Mouse (Mus musculus) neural tube, embryonic 15.5 days (tissue): Measurements from ENCODE around the gene Slc18b1. TPM values are rescaled to one million over a fixed set of nuclear protein-coding genes. Genes with fewer than 3 reads are reported as not detected.

ENCODE experiments used
- ATAC-seq: fragments of 200-750 bp; cut with Nextera tagmentation; 2 replicates; pipeline ENCODE4 v1.8.0; 2017; ENCODE audit warnings: mild to moderate bottlenecking, moderate TSS enrichment, moderate library complexity; ENCODE audit not compliant: low FRiP score
- H3K27ac ChIP-seq: fragments of 300-500 bp; sonication (generic); replicated peaks from 2 replicates; pipeline ENCODE4 v1.5.1; 2015; ENCODE audit warnings: mild to moderate bottlenecking, inconsistent platforms
- H3K27me3 ChIP-seq: fragments of 300-500 bp; sonication (generic); replicated peaks from 2 replicates; pipeline ENCODE4 v1.6.1; 2015; ENCODE audit warnings: inconsistent platforms
- H3K36me3 ChIP-seq: fragments of 300-500 bp; sonication (generic); 2 replicates; pipeline ENCODE4 v1.6.1; 2015; ENCODE audit warnings: inconsistent platforms
- H3K4me1 ChIP-seq: fragments of 300-500 bp; sonication (generic); 2 replicates; pipeline ENCODE4 v1.6.1; 2015; ENCODE audit warnings: inconsistent platforms
- H3K4me2 ChIP-seq: fragments of 300-500 bp; sonication (generic); 2 replicates; pipeline ENCODE4 v1.6.1; 2015; ENCODE audit warnings: inconsistent platforms, mild to moderate bottlenecking, moderate library complexity
- H3K4me3 ChIP-seq: fragments of 300-500 bp; sonication (generic); replicated peaks from 2 replicates; pipeline ENCODE4 v1.5.1; 2015; ENCODE audit warnings: mild to moderate bottlenecking, inconsistent platforms
- H3K9ac ChIP-seq: fragments of 300-500 bp; sonication (generic); replicated peaks from 2 replicates; pipeline ENCODE4 v1.6.1; 2015; ENCODE audit warnings: mild to moderate bottlenecking, inconsistent platforms
- H3K9me3 ChIP-seq: fragments of 300-500 bp; sonication (generic); replicated peaks from 2 replicates; pipeline ENCODE4 v1.6.1; 2016; ENCODE audit warnings: inconsistent platforms
- WGBS: fragments of 180-500 bp; shearing (Covaris S2); methylation state at CpG from one replicate; pipeline ENCODE4 v1.1.7; 2015; ENCODE audit warnings: mixed read lengths; 5-methylcytosine and 5-hydroxymethylcytosine counted together
- polyA plus RNA-seq: library from polyadenylated mRNA; unstranded; fragments of >200 nt; fragmentation: Nextera tagmentation; extraction: Ambion mirVana; gene quantifications from 2 replicates; pipeline ENCODE4 v1.2.1, GENCODE M21; 2015

Slc18b1 gene
- polyA plus RNA-seq, 1 experiment from 2014 or later: 21.1 TPM

DNA sequence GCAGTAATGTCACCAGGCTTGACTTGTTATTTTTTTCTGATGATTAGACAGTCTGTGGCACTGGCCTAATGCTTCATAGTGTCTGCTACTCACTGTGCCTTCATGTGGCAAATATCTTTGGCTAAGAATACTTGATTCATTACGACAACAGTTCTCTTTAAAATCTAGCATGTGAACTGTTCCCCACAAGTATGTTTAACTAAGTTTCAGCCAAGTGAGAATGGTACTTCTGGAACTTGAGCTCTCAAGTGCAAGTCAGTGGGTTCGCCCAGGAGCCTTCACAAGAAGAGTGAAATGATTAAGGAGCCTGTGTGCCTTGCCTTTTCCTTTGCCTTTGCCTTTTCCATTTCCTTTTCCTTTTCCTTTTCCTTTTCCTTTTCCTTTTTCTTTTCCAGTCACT, 55.3 kb downstream of the Slc18b1 start:
- Histone ChIP-seq H3K36me3 (no peaks in the 10 kb centered on the region), H3K27me3 (no peaks in the 10 kb centered on the region), H3K4me3 (no peak overlapping the region), H3K4me1 (no peaks in the 10 kb centered on the region), H3K27ac (no peak overlapping the region), H3K9me3 (no peaks in the 10 kb centered on the region), H3K4me2 (no peak overlapping the region), H3K9ac (no peak overlapping the region)
- 88% methylated on average over 2 of the region's 2 CpGs for WGBS
- ATAC-seq: no peak

GRCm38 (mm10) chr10:23864362-23865312, 67.9 kb downstream of the Slc18b1 start:
- H3K27ac ChIP-seq: no peak overlapping the region
- no peak overlapping the region for H3K9ac ChIP-seq
- no peak overlapping the region for H3K4me2 ChIP-seq
- no peaks in the 10 kb centered on the region for H3K9me3 ChIP-seq
- ATAC-seq: no peak; the same call in 1 of the 2 replicates
- no peaks in the 10 kb centered on the region for H3K4me1 ChIP-seq
- 62% methylated on average over 9 of the region's 9 CpGs for WGBS
- H3K27me3 ChIP-seq: no peaks in the 10 kb centered on the region
- H3K4me3 ChIP-seq: no peak overlapping the region
- H3K36me3 ChIP-seq: no peaks in the 10 kb centered on the region

Other genes with a start within 250 kb of the Slc18b1 start
- gene Rps12, start 9.7 kb upstream of the Slc18b1 start, polyA plus RNA-seq: 96.4 and 125 TPM in 2 replicates
- gene Vnn3, start 54.5 kb downstream of the Slc18b1 start, polyA plus RNA-seq: not detected in 2 replicates
- 0.32 and 0.61 TPM in 2 replicates for gene Vnn1, start 97.7 kb downstream of the Slc18b1 start, polyA plus RNA-seq
- gene Taar1, start 123.4 kb downstream of the Slc18b1 start, polyA plus RNA-seq: not detected in 2 replicates
- gene Taar2, start 141.6 kb downstream of the Slc18b1 start, polyA plus RNA-seq: not detected in 2 replicates
- not detected in 2 replicates for gene Taar3, start 152.6 kb downstream of the Slc18b1 start, polyA plus RNA-seq
- gene Taar4, start 163.5 kb downstream of the Slc18b1 start, polyA plus RNA-seq: not detected in 2 replicates
- gene Taar5, start 173.7 kb downstream of the Slc18b1 start, polyA plus RNA-seq: 0.18 TPM in 1 of 2 replicates, not detected in the other
- not detected in 2 replicates for gene Taar6, start 188.7 kb downstream of the Slc18b1 start, polyA plus RNA-seq
- not detected in 2 replicates for gene Taar7a, start 196.5 kb downstream of the Slc18b1 start, polyA plus RNA-seq
- gene Taar7b, start 203.0 kb downstream of the Slc18b1 start, polyA plus RNA-seq: not detected in 2 replicates
- not detected in 2 replicates for gene Taar7d, start 230.2 kb downstream of the Slc18b1 start, polyA plus RNA-seq
- gene Taar7e, start 240.6 kb downstream of the Slc18b1 start, polyA plus RNA-seq: not detected in 2 replicates